Mouse (Mus musculus): ENCODE data around the gene Rnase1.
"Not testable (repeated sequence)": the region's sequence is repeated elsewhere in the genome, so short reads cannot be mapped to it uniquely, and the experiment has no call there.

Rnase1 gene

DNA sequence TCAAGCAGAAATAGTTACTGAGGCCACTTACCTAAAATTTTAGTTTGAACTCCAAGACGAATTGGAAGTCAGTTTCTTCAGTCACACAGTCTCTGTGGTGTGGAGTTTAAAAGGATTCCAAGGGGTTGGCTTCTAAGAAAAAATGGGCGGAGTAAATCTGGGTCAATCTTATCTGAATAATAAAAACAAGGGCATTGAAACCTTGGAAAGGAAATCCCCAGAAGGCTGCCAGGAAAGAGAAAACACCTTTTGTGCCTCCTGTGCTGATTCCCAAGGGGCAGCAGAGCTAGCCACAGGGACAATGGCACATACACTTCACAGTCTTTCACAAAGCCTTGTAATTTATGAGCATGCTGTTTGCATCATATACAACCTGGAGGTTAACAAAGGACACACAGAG lies at the start of gene Rnase1:
Gene Rnase1 (minus strand): TSS at position 101 of the 400 bp plus-strand sequence.
- no peak for DNase-seq (ENCODE audit: extremely low read depth, low read depth)

DNA sequence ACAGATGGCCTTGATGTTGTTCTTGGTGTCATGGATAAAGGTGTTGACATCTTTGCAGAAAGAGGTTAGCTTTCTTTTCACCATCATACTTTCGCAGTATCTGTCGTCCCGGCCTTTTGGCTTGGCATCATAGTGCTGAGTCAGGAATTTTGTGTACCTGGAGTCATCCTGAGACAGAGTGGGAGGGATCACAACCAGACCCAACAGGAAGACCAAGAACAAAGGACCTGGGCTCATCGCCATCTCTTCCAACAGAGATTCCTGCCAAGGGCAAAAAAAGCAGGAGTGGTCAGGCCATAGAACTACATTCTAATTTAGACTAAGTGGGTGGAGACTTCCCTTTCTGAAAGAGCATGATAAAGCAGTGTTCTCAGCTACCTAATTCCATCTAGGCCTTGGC lies 49.1 kb upstream of the Rnase1 start:
- no peak for DNase-seq (ENCODE audit: extremely low read depth, low read depth)

DNA sequence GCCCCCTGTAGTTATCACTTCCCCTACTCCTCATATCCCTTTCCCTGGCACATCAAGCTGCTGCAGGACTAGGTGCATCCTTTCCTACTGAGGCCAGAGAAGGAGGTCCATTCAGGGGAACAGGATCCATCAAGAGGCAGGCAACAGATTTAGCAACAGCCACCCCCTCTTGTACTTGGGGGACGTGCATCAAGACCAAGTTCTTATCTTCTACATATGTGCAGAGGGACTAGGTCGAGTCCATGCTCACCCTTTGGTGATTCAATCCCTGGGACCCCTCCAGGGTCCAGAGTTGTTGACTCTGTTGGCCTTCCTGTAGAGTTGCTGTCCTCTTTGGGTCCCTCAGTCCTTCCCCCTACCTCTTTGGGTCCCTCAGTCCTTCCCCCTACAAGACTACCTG lies 34.5 kb upstream of the Rnase1 start:
- not testable (repeated sequence) for DNase-seq (ENCODE audit: extremely low read depth, low read depth)

DNA sequence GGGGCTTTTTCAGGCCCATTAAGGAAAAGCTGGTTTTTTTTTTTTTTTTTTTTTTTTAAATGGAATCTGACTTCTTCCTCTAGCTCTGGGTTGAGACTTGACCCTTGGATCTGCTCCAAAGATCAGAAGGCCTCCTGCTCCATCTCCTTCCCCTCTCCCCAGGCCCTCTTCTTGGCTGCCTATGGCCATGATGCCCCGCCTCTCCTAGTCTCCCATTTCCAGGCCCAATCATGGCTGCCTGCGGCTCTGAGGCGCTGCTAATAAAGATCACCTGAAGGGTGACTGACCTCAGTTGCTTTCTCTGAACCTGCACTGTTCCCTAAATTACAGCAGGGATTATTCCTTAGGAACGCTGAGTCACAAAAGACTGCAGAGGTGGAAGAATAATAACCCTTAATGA lies 27.3 kb upstream of the Rnase1 start:
- no peak for DNase-seq (ENCODE audit: extremely low read depth, low read depth)

DNA sequence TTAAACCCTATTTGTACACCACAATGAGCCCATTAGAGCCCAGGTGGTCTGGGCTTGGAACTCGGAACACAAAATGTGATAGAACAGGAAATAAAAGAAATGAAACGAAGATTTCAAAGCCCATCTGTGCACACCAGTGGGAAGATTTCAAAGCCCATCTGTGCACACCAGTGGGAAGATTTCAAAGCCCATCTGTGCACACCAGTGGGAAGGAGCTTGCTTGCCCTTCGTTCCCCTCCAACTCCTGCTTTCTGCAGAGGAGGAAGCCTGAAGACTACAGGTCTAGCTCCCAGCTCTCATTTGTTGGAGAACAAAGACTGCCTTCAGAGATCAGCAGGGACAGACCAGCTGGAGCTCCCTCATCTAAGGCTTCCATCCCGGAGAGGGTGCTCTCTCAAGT lies 26.4 kb upstream of the Rnase1 start:
- not testable (repeated sequence) for DNase-seq (ENCODE audit: extremely low read depth, low read depth)

DNA sequence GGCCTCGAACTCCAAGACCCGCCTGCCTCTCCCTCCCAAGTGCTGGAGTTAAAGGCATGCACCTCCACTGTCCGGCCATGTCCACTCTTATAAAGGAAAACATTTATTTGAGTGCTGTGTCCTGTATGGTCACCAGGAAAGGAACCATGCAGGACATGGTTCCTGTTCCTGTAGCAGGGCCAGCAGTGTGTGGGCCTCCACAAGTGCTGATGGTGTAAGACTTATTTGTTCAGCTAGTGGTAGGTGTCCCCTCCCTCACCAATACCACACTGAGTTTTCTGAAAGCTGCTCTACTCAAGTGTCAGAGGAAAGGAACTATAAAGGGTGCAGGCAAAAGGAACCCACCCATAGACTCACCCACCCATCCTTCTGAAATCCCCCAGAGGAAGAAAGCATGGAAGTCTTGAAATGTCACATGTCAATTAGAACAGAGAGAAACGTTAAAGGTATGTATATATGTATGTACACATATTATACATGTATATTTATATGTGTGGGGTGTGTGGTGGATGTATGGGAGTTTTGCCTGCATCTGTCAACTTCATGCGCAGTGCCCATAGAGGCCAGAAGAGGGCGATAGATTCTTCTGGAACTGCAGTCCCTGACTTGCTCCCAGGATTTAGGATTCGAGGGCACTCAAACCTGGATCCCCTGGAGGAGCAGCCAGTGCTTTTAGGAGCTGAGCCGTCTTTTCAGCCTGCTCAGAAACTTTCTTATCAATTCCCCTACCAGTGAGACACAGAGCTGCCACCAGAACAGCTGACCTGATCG lies 25.7 kb upstream of the Rnase1 start:
- peak; percentile 10 for DNase-seq (ENCODE audit: extremely low read depth, low read depth)

DNA sequence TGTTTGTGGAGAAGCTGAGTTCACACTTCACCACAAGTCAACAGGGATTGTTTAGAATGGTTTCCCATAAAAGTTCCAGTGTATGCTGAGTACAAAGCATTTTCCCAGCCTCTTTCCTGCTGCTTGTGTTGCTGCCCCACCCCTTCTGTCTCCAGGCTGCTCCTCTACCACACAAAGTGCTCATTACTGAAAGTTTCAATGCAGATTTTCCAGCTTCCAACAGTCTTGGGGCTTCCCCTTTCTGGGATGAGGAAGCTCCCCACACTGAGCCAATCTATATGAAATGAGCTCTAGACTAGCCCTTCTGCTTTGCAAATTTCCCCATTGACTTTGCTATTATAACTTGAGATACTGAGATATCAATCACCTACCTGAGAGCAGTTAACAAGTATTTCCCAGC lies 19.5 kb upstream of the Rnase1 start:
- DNase-seq (ENCODE audit: extremely low read depth, low read depth) = no peak

DNA sequence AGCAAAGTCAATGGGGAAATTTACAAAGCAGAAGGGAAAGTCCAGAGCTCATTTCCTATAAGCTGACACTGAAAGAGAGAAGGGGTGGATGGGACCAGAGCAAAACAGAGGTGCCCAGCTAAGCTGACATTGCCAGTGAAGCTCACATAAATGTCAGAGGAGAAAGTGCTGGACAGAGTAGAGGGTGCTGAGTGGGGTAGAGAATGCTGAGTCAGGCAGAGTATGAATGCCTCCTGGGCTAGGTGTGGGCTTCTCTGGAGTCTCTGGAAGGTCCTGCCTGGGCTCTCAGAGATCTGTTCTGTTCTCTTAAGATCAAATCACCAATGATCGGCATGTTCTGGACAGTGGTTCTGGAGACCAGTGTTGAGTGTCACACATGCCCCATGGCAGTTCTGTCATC lies 18.9 kb upstream of the Rnase1 start:
- no peak for DNase-seq (ENCODE audit: extremely low read depth, low read depth)

DNA sequence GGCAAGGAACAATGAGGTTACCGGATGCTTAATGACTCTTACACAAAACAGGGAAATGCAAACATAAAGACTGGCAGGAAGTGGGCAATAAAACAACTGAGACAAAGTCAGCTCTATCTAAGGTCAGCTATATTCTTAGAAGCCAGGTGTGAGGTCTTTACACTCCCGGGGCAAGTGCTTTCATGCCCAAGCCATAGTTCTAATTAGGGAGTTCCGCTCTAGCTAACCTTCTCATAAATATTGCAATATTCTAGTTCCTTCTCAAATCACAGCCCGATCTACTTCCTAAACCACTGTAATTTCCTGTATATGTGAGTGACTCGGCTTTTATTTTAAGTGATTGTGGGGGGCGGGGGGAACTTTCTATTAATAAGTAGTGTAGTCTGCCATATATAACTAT lies 16.7 kb upstream of the Rnase1 start:
- not testable (repeated sequence) for DNase-seq (ENCODE audit: extremely low read depth, low read depth)

DNA sequence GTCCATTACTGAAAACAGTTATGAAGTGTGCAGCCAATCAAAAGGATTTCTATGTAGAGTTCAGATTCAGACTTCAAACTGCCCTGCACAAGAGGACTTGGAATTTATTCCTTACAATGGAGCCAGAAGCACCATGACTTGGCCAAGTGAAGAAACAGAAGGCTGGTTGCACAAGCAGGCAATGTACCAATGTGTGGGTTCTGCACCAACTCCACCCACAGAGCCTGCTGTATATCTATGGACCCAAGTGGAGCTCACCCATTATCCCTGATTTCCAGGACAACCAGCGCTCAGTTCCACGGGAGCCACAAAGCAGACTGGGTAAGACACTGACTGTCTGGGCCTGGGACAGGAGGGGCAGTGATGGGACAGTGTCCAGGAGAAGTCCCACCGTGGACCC lies 15.4 kb upstream of the Rnase1 start, which contains the start of gene Rnase2b:
Gene Rnase2b (plus strand): TSS at position 285 of the 400 bp plus-strand sequence.
- DNase-seq (ENCODE audit: extremely low read depth, low read depth) = not testable (repeated sequence)

DNA sequence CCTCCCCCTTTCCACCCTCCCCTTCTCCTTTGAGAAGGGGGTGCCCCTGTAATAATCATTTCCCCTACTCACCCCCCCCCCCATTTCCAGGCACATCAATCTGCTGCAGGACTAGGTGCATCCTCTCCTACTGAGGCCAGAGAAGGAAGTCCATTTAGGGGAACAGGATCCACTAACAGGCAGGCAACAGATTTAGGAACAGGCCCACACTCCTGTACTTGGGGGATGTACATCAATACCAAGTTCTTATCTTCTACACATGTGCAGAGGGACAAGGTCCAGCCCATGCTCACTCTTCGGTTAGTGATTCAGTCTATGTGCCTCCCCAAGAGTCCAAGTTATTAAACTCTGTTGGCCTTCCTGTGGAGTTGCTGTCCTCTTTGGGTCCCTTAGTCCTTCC lies 10.5 kb upstream of the Rnase1 start:
- no peak for DNase-seq (ENCODE audit: extremely low read depth, low read depth)

DNA sequence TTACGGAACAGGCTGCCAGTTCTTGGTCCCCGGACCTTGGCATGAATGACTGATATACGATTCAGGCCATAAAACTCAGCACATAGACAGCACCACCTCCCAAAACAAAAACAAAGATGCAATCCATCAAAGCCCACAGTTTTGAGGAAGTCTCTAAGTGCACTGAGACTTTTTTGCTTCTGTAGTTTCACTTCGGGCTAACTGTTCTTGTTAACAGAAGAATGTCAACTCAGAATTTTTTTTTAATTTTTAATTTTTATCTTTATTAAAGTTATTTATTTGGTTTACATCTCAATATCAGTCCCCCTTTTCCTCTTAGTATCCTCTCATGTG lies 10.1 kb upstream of the Rnase1 start:
- DNase-seq (ENCODE audit: extremely low read depth, low read depth) = no peak

DNA sequence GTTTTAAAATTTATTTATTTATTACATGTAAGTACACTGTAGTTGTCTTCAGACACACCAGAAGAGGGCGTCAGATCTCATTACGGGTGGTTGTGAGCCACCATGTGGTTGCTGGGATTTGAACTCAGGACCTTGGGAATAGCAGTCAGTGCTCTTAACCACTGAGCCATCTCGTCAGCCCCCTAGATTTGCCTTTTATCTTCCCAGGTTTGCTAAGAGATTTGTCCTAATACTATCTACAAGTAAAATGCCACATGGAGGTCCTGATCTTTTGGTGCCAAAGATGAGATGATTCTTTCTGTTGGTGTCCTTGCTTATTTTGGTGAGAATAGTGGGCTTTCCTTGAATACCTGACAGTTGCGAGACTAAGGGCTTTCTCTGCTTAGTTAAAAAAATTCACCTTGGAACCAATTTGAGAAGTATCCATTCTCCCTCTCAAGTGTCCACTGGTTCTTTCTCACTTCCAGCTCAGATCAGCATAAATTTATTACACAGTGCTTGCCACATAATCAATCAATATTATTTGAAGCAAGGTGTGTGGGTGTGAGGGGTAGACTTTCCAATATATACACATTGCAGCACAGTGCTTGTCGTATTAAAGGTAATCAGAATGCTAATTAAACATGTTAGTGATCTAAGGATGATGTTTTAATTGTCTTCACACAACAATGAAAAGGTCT lies 9.6 kb upstream of the Rnase1 start:
- no peak for DNase-seq (ENCODE audit: extremely low read depth, low read depth)

DNA sequence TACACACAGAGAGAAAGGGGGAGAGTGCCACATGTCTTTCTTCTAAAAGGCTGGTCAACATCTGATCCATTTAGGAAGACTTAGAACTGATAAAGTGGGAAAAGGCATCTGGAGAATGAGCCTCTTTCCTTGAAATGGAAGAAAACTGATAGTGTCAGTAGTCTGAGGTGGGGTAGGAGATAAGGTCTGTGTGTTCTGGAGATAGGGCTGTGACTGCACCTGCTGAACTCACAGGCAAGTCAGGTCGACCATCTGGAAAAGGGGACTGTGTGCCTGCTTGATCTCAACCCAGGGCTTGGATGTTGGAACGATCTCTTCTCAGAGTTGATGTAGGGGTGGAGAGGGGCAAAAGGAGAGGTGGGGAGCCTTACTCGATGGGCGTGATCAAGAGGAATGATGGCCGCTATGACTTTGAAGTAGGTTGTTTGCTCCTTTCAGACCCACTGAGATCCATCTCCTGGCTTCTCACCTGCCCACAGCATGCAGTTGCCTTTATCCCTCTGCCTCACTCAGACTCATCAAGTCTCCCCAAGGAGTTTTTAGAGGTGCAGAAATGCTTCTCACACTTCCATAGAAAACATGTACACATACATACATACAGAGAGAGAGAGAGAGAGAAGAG lies 5.8 kb upstream of the Rnase1 start:
- DNase-seq (ENCODE audit: extremely low read depth, low read depth) = no peak

DNA sequence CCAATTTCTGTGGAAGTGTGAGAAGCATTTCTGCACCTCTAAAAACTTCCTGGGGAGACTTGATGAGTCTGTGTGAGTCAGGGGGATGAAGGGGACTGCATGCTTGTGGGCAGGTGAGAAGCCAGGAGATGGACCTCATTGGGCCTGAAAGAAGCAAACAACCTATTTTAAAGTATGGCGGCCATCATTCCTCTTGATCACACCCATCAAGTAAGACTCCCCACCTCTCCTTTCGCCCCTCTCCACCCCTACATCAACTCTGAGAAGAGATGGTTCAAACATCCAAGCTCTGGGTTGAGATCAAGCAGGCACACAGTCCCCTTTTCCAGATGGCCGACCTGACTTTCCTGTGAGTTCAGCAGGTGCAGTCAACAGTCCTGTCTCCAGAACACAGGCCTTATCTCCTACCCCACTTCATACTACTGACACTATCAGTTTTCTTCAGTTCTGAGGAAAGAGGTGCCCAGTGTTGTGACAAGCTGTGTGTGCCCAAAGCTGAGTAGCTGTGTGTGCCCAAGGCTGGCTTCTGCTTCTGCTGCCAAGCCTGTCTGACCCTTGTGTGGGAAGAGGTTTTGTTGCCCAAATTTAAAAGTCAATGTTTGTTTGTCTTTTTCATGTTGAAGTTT lies 3.7 kb upstream of the Rnase1 start:
- DNase-seq (ENCODE audit: extremely low read depth, low read depth) = no peak

DNA sequence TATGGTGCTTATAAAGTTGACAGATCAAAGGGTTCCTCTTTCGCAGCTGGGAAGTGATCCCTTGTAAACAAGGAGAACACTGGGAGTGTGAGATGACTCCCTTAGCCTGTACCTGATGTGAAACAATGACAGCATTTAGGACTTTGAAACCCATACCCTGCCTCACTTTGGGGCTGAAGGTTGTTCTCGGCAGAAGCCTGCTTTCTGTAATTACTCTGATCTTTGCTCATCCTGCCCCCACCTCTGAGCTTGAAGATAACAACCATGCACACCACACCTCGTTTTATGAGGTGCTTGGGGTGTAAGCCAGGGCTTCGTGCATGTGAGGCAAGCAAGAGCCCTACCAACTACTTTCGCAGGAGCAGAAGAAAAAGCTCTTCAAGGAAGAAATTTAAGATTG lies 2.6 kb upstream of the Rnase1 start:
- DNase-seq (ENCODE audit: extremely low read depth, low read depth) = no peak

DNA sequence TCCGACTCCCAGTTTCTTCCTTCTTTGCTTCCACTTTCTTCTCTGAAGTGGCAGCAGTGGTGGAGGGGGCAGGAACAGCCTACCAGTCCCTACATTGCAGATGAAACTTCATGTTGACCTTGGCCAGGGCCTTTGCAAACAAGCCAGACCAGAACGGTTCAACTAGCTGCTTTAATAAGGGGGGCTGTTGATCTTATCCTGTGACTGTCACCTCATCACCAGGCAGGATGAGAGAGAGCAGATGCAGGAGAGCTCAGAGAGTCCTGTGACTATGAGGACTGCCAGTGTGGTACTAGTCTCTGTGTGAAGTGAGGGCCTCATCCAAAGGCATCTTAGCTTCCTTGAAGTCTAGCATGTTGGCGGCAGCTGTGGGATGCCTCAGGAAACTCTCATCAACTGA lies 1.4 kb upstream of the Rnase1 start:
- no peak for DNase-seq (ENCODE audit: extremely low read depth, low read depth)

DNA sequence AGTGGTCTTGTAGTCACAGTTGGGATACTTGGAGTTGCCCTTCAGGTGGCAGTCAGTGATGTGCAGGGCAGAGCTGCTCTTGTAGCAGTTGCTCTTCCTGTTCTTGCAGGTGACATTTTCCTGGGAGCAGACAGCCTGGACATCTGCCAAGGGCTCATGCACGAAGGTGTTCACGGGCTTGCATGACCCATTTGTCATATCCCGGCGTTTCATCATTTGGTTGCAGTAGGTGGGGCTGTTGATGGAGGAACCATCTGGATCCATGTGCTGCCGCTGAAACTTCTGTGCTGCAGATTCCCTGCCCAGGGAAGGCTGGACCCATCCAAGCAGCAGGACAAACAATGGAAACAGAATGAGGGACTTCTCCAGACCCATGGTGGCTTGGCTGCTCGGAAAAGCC lies 1.1 kb downstream of the Rnase1 start:
- no peak for DNase-seq (ENCODE audit: extremely low read depth, low read depth)

DNA sequence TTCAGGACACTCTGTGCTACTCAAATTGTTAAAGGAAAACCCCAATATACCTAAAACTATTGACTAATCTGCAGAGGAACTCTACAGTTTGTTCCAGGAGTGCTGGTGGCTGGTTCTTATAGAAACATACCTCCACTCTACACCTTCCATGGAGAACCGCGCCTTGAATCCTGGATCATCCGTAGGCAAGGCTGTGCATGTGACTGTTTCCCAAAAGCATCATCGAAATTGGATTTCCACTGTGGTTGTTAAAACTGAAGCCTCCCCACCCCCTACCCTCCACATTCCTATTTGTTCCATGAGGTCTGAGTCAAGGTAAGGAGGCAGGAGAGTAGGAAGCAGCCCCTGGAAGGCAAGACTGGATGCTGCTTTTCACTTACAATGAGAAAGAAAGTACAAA lies 2.1 kb downstream of the Rnase1 start:
- no peak for DNase-seq (ENCODE audit: extremely low read depth, low read depth)

DNA sequence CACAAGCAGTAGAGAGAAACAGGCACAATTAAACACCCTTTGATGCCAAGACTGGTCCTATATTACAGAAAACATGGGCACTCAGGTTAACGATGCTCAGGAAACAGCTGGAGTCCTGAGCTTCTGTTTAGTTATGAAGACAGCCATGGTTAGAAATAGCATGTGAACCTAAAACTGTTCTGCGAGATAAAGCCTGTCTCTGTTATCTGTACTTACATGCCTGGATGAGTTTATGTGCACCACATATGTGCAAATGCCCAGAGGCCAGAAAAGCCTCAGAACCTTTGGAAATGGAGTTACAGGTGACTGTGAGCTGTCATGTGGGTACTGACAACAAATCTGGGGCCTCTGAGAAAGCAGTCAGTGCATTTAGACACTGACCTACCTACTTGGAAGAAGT lies 2.6 kb downstream of the Rnase1 start:
- no peak for DNase-seq (ENCODE audit: extremely low read depth, low read depth)

DNA sequence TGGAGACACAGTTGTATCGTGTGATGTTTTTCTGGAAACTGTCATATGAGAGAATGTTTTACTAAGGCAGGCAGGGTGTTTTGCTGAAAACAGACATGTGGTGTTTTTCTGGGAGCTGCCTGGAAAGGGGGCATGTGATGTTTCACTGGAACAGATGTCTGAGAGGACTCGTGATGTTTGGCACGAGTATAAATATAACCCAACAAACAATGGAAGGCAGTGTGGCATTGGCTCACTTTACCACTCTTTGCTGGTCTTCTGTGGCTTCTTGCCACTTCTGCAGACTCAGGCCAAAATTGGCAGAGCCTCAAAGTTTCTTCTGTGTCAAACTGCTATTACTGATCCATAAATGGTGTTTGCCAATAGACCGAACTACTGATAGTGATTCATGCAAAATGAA lies 3.3 kb downstream of the Rnase1 start:
- no peak for DNase-seq (ENCODE audit: extremely low read depth, low read depth)

DNA sequence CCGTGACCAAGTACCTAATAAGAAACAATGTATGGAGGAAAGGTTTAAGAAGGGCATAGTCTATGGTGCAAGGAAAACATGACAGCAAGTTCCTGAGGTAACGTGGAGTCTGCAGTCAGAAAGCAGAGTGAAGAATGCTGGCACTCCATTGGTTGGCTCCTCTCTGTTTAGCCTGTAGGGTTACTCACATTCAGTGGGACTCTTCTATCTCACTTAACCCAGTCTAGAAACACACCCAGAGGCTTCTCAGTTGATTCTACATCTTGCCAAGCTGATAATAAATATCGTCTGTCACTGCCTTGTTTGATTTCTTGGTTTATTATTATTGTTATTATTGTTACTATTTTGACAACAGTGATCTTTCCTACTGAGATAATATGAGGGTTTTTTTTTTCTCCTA lies 4.0 kb downstream of the Rnase1 start:
- no peak for DNase-seq (ENCODE audit: extremely low read depth, low read depth)
